Mouse (Mus musculus): ENCODE measurements at regions not wholly inside any gene's neighbourhood (a gene's known extent, or its start where the extent isn't known, plus 50 kb on each side); places are given as distances from the start of the nearest gene placed in this dataset.

GRCm38 (mm10) chr9:95331275-95331674 is 75.2 kb downstream of the Chst2 start:
- no peak for TF ChIP-seq CTCF (conservative IDR thresholded peaks at IDR 0.05)
- no peak for DNase-seq (ENCODE audit: low spot score in 2 of 2)
- H3K27ac ChIP-seq = no peak overlapping the region
- no peak overlapping the region for H3K4me3 ChIP-seq

DNA sequence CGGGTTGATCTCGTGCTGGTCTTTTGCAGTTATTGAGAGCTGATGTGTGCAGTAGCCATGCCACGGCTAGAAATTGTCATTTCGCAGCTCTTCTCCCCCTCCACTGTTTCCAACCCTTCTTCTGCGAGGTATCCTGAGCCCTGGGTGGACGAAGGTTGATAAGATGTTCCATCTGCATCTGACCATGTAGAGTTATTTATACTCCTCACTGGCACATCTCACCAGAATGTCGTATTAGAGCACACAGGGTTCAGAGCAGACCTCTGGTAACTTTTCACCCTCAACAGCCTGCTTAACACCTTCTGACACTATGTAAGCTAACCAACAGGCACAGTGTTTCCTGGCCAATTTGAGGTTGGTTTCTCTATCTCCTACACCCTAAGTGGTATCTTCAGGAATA is 76.4 kb downstream of the Chst2 start:
- no peak overlapping the region for H3K27ac ChIP-seq
- H3K4me3 ChIP-seq = no peak overlapping the region
- no peak for DNase-seq (ENCODE audit: low spot score in 2 of 2)
- no peak for TF ChIP-seq CTCF (conservative IDR thresholded peaks at IDR 0.05)

DNA sequence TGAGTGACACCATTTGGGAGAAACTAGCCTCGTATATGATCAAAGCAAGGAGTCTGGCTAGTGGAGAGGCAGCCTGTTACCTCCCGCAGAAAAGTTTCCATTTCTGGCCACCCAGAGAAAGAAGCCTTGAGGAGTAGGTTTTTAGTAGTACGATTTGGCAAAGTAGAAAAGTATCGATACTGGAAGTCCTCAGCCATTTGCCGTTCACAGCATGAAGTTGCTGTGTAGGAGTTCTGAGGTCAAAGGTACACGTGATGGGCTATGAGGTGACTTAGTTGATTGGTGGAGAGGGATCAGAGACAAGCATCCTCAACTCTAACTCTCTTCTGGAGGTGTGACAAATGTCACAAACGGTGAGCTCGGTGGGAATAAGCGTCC is 77.5 kb downstream of the Chst2 start:
- no peak for DNase-seq (ENCODE audit: low spot score in 2 of 2)
- Histone ChIP-seq H3K4me3 (no peak overlapping the region), H3K27ac (no peak overlapping the region)
- no peak for TF ChIP-seq CTCF (conservative IDR thresholded peaks at IDR 0.05)

GRCm38 (mm10) chr9:95328261-95329052 is 78.1 kb downstream of the Chst2 start:
- no peak for DNase-seq (ENCODE audit: low spot score in 2 of 2)
- Histone ChIP-seq H3K27ac (no peak overlapping the region), H3K4me3 (no peak overlapping the region)
- no peak for TF ChIP-seq CTCF (conservative IDR thresholded peaks at IDR 0.05)

- no peak for DNase-seq (ENCODE audit: low spot score in 2 of 2)
- Histone ChIP-seq H3K27ac (no peak overlapping the region), H3K4me3 (no peak overlapping the region)
- no peak for TF ChIP-seq CTCF (conservative IDR thresholded peaks at IDR 0.05)
Measured at GRCm38 (mm10) chr9:95327771-95328170, 78.8 kb downstream of the Chst2 start.

DNA sequence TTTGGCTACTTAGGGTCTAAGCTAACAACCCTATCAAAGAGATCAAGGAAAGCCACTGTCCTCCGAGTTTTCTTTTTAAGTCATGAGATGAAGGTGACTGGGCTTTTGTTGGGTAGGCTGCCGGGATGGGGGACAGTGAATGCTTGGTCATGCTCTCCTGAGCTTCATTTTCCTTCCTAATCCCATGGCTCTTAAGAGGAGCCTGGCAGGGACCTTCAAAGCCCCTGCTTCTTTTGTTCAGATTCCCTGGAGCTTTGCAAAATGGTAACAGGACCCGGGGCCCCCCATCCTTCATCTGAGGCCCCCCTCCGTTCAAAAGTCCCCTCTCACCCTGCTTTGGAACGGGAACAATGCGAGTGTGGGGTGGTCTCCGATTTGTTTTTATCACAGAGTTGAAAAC is 82.9 kb downstream of the Chst2 start:
- no peak overlapping the region for H3K27ac ChIP-seq
- H3K4me3 ChIP-seq = no peak overlapping the region
- TF ChIP-seq CTCF (conservative IDR thresholded peaks at IDR 0.05) = no peak
- no peak for DNase-seq (ENCODE audit: low spot score in 2 of 2)

DNA sequence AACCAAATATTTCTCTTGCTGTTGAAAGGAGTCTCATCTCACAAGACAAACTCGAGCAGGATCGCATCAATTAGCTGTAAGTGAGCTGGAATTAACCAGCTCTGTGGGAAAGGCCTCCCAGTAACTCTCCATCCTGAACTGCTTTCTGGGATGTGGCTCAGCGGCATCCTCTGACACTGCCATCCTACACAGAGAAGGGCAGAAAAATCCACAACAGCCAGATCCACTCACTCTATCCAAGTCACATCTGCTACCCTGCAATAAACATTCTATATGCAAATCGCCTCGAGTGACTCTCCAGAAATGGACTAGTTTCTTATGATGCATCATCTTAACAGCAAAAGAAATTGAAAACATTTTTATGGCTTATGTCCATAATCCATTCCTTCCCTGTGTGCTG is 83.6 kb downstream of the Chst2 start:
- TF ChIP-seq CTCF (conservative IDR thresholded peaks at IDR 0.05) = no peak
- no peak for DNase-seq (ENCODE audit: low spot score in 2 of 2)
- Histone ChIP-seq H3K4me3 (no peak overlapping the region), H3K27ac (peak overlapping the region; percentile 52)

DNA sequence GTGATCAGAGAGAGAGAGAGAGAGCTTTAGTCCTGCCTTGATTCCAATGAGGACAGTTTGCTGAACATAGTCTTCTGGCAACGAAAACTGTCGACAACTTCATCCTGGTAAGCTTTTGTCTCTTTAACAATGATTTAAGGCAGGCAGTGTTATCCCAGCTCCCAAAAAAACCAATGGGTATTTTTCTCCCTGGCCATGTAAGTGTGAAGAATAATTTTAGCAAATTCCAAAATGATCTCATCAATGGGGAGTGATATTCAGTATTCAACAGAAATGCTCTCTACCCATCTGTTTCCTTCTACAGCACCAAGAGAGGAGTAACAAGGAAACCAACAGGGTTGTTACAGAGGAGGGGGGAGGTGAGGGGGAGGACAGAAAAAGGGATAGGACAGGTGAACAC is 84.5 kb downstream of the Chst2 start:
- peak in 1 of 2 experiments; percentile 18 for DNase-seq (ENCODE audit: low spot score in 2 of 2)
- peak overlapping the region; percentile 52 for H3K27ac ChIP-seq
- TF ChIP-seq CTCF (conservative IDR thresholded peaks at IDR 0.05) = no peak
- no peak overlapping the region for H3K4me3 ChIP-seq

DNA sequence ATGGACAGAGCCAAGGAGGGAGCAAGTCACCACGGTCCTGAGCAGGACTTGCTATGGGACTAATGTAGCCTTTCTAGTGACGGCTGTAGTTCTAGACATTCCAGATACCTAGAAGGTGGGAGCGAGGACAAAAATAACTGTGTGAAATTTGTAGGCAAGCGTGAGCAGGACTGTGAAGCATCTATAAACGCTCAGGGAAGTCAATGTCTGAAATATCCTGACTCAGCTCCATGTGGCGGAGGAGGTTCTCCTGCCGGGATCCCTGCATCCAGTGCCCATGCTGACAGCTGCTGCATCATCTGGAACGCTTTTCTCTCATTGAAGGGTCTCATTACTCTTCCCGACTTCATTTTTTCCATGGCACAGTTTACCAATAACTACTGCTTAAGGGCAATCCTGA is 87.6 kb downstream of the Chst2 start:
- no peak for TF ChIP-seq CTCF (conservative IDR thresholded peaks at IDR 0.05)
- Histone ChIP-seq H3K4me3 (no peak overlapping the region), H3K27ac (no peak overlapping the region)
- DNase-seq (ENCODE audit: low spot score in 2 of 2) = no peak

- TF ChIP-seq CTCF (conservative IDR thresholded peaks at IDR 0.05) = no peak
- Histone ChIP-seq H3K27ac (no peak overlapping the region), H3K4me3 (no peak overlapping the region)
- no peak for DNase-seq (ENCODE audit: low spot score in 2 of 2)
Measured at GRCm38 (mm10) chr9:95316726-95317125, 89.8 kb downstream of the Chst2 start.

DNA sequence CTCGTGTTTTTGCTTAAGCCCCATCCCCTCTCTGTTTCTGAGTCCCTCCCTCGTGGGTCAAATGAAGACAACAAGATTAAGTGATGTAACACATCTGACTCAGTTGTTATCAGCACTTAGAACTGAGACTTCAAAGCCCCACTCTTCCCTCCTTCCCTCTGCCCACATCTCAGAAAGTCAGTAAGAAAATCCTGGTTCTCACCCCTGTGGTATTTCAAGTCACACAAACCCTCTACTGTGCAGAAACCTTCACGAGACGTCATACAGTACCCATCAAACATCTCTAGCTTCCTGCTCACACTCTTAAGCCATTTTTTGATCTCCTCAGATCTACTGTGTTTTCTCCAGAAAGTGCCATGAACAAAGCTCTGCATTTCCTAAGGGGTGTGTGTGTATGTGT is 91.4 kb downstream of the Chst2 start:
- no peak overlapping the region for H3K4me3 ChIP-seq
- no peak overlapping the region for H3K27ac ChIP-seq
- DNase-seq (ENCODE audit: low spot score in 2 of 2) = no peak
- no peak for TF ChIP-seq CTCF (conservative IDR thresholded peaks at IDR 0.05)

GRCm38 (mm10) chr9:95311671-95312070 is 94.9 kb downstream of the Chst2 start:
- Histone ChIP-seq H3K4me3 (no peak overlapping the region), H3K27ac (no peak overlapping the region)
- no peak for DNase-seq (ENCODE audit: low spot score in 2 of 2)
- no peak for TF ChIP-seq CTCF (conservative IDR thresholded peaks at IDR 0.05)

DNA sequence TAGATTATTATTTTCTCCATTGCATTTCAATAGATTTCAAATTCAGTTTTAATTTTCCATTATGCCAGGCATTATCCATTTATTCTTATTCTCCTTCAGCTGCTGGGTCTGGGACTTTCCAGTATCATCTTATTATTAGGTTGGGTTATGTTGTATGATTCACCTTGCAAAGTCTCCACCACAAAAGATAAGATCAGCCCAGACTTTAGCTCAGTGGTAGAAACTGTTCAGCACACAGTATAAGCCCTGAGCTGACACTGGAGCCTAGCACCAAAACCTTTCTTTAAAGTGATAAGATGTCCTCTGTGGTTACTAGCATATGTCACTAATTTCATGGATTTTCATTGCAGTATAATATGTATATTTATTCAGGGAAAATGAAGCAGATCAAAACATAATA is 117.5 kb downstream of the Chst2 start:
- no peak for DNase-seq (ENCODE audit: low spot score in 2 of 2)
- no peak overlapping the region for H3K27ac ChIP-seq
- H3K4me3 ChIP-seq = no peak overlapping the region
- no peak for TF ChIP-seq CTCF (conservative IDR thresholded peaks at IDR 0.05)

DNA sequence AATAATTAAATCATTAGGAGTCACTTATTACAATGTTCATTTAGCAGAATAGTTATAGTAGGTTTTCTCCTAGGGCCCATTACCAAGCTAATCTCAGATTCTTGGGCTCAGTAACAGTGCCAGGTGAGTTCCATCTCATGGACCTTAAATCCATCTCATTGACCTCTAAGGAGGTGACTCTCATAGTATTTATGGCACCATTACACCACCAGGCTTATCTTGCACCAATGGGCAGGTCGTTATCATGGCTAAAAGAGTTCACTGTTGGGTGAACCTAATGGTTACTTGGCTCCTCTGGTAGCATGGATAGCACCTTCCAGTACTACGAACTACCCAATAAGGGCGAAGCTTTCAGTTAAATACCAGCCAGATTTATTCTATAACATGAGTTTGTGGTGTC is 123.5 kb downstream of the Chst2 start:
- no peak for TF ChIP-seq CTCF (conservative IDR thresholded peaks at IDR 0.05)
- H3K4me3 ChIP-seq = no peak overlapping the region
- DNase-seq (ENCODE audit: low spot score in 2 of 2) = no peak
- no peak overlapping the region for H3K27ac ChIP-seq
